Mouse (Mus musculus): ENCODE data around the gene Gpr152.

DNA sequence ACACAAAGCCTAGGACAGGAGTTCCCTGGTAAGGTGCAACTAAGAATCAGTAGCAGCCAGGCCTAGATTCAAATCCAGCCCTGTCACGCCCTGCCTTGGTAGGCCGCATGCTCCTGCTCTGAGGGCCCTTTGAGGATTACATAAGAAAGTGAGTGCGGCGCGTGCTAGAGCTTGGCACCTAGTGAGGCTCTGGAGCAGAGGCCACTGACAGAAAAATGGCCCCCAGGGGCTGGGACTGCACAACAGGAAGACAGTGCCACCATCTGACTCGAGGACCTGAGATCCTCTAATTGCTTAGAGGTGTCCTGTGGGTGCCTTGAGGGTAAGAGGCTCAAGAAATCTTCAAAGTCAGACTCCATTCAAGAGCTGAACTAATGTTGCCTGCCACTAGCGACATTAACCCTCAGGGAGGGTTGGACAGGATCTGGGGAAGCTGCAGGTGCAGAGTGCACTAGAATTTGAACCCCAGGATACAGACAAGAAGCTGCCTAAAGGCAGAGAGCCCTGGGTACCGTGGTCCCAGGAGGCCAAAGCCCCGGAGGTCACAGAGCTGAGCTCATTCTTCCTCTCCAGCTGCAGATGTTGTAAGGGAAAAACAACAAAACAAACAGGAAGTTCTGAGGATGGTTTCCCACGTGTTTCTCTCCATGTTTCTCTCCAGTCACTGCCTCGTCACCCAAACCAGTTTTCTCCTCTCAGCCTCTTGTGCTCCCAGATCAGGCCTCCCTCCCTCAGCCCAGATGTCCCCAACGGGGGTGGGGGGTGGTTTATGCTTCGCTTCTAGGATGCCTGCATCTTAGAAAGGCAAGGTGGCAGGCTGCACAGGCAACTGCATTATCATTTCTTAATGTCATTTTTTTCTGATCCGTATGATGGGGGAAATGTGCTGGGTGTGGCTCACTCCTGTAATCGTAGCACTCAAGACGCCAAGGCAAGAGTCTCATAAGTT is 5.2 kb downstream of the Gpr152 start:
- no peak for TF ChIP-seq CTCF (IDR thresholded peaks at IDR 0.05; ENCODE audit: insufficient read depth, low read length)
- no peak for TF ChIP-seq POLR2A (IDR thresholded peaks at IDR 0.05; ENCODE audit: borderline replicate concordance, extremely low read depth, low read depth, low read length)
